Mouse (Mus musculus): ENCODE results near the gene Gpr119. TPM values are rescaled to one million over a fixed set of nuclear protein-coding genes. Genes with fewer than 3 reads are reported as not detected.

Gpr119 gene
- not detected for total RNA-seq (2021)
- long read RNA-seq, experiment 1: 0 reads
- long read RNA-seq, experiment 2: 0 reads

DNA sequence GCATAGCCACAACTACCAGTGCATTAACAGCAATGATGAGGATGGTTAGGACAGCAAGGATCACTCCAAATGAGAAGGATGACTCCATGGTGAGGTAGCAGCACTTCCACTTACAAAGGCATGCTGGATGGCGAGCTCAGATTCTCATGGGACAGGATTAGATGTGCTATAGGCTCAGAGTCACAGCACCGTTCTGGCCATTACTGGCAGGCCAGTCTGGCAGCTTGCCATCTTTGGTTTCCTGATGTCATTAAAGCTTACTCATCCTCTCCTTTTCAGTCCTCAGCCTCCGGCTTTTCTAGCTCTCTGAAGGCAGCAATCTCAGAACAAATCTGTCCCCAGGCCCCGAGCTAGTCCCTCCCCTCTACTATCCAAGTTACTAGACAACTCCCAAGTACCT lies at the start of gene Gpr119:
Gpr119 (minus strand) TSS at position 308 of the 400 bp plus-strand sequence.
- DNase-seq: peak; percentile 6

DNA sequence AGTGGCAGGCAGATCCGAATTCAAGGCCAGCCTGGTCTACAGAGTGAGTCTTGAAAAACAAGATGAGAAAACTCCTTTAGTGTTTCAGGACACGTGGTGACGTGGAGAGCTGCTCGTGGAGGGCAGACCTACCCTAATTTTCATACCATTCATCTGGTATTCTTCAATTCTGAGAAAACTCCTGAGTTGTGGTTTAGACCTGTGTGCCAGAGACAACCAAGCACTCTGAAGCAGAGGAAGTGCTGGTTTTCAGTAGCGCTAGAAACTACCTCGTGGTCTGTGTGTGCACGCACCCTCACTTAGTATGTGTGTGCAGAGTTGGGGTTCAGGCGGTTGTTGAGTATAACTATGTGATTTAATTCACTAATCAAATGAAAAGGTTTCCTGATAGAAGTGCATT lies 38.6 kb upstream of the Gpr119 start:
- DNase-seq: no peak

DNA sequence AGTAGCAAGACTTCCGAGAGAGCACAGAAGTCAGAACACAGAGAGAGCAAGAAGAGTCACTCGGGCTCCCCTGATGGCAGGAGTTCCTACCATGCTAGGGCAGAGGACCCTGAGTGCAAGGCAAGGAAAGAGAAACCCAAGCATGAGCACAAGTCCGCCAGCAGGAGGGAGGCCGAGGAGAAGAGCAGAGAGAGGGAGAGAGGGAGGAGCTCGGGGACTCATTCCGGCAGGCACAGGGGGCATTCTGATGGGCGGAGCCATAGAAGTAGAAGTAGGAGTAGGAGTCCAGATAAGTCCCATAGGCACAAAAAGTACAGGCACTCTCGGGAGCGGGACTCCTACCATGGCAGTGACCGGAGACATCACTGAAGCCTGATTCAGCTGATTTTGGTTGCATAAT lies 35.4 kb upstream of the Gpr119 start:
- no peak for DNase-seq

DNA sequence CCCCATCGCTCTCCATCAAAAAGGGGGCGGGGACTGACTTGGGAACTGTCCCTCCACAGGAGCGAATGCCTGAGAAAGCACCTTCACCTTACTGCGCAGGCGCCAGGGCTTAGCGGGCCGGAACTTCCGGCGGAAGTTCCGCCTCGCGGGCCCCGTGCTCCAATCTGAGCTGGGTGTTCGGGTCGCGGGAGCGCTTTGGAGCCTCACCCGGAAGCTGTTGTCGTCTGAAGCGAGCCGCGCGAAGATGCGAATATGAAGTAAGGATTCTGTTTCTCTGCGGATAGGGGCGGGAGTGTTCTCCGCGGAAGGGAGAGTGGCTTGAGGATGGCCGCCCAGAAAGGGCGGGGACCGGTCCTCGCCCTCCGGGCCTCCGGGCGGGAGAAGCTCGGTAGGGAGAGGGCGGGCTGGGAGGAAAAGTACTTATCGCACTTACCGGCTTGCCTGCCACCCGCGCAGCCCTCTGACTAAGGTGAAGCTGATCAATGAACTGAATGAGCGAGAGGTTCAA lies 20.6 kb upstream of the Gpr119 start, which contains the start of gene Rbmx2:
Rbmx2 (plus strand) TSS at position 141 of the 508 bp plus-strand sequence.
- DNase-seq: peak; percentile 87

DNA sequence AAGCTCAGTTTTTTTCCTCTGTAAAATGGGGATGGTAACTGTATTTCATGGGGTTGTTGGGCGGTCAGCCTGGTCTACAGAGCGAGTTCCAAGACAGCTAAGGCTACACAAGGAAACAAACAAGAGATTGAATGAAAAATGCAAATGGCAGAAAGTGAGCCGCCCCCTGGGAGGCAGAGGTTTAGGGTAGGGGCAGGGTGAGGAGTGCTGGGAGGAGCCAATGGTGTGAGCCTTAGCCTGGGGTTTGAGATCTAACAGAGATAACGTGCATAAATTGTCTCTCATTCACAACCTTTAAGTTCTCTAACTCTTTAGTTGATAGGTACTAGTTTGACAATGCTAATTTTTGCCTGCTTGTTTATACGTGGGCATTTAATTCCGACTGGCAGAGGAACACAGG lies 20.2 kb upstream of the Gpr119 start:
- DNase-seq: no peak

DNA sequence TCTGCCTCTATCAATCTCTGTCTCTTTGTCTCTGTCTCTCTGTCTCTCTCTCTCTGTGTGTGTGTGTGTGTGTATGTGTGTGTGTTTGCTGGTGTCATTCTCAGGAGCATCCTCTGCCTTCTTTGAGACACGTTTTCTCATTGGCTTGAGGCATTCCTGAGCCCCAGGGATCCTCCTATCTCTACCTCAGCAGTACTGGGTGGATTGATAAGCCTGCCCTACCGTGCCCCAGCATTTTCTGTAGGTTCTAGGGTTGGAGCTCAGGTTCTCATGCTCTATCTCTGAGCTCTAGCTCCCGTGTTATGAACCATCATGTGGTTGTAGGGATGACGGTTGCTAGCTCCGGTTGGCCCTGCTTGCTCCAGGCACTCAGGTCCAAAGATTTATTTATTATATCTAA lies 9.6 kb upstream of the Gpr119 start:
- no peak for DNase-seq

DNA sequence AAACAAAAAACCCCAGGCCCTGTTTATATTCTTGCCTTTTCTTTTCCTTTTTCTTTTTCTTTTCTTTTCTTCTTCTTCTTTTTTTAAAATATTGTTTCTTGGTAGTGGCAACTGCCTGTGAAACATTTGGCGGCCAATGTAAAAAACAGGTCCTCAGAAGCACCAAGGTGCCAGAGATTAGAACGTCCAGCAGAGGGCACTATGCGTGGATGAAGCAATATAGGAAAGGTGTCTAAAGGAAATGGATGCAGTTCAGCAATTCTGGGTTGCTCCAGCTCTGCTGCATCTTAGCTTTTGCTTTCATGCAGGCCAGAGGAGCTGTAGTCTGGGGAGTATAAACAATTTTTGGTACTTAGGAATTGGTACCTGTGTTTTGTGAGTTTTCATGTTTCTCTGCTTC lies 9.2 kb upstream of the Gpr119 start:
- peak; percentile 22 for DNase-seq

DNA sequence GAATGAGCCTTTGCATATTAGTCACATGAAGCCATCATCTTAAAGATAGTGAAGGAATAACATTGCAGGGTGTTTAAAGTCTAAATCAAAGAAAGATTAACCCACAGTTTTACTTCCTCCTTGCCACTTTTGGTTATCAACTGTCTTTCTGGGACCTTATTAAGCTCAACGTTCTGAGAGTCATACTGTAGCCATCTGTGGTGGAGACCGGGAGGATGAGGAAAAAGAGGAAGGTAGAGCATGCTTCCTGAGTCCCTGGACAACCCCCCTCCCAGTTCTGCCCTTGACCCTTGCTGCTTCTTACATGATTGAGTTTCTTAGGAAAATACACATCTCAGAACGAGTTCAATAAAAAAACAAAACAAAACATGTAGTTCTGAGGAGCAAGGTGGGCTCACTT lies 2.6 kb downstream of the Gpr119 start:
- no peak for DNase-seq

DNA sequence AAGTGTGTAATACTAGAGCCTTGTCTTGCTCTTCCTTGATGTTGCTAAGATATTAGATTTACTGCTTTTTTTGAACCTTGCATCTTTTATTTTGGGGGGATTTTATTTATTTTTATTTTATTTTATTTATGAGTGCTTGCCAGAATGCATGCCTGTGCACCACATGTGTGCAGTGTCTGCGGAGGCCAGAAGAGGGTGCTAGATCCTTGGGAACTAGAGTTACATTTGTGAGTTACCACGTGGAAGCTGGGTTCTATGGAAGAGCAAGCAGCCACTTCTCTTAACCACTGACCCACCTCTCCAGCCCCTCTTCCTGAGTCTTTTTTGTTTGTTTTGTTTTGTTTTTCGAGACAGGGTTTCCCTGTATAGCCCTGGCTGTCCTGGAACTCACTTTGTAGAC lies 4.7 kb downstream of the Gpr119 start:
- no peak for DNase-seq

DNA sequence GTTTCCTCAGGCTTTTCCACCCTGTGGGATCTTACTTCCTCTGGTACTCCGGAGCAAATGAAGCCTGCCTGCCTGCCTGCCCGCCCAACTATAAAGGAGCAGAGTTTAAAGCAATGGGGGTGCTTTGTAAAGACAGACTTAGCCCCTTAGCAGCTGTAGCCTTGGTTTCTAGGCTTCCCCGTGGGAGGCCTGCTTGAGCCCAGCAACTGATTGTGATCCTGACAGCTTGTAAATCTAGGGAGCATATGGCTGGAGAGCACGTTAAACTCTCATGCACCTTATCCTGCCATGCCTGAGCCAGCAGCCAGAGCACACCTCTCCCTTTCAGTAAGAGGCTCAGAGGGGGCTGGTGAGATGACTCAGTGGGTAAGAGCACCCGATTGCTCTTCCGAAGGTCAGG lies 7.5 kb downstream of the Gpr119 start:
- no peak for DNase-seq

DNA sequence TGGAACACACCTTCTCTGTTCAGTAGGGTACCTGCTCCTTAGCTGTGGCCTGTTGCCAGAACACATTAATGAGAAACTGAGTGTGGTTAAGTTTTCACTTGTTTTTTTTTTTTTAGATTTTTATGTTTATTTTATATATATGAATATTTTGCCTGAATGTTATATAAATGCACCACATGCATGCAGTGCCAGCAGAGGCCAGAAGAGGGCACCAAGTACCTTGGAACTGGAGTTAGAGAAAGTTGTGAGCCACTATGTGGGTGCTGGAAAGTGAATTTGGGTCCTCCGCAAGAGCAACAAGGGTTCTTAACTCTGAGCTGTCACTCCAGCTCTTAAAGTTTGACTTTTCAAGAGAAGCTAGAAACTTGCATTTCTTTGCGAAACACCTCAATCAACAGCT lies 30.2 kb downstream of the Gpr119 start:
- DNase-seq: peak; percentile 11

DNA sequence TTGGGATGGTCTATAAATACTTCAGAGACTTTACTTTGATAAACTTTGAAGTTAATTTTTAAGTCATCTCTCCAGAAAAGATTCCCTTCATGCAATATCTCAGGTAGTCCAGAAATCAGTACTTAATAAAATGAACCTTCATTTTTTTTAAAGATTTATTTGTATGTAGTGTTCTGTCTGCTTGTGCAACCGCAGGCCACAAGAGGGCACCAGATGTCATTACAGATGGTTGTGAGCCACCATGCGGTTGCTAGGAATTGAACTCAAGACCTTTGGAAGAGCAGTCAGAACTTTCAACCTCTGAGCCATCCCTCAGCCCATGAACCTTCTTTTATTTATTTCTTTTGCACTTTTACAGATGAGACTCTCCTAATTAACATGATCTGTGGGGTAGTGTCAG lies 37.2 kb downstream of the Gpr119 start:
- no peak for DNase-seq

DNA sequence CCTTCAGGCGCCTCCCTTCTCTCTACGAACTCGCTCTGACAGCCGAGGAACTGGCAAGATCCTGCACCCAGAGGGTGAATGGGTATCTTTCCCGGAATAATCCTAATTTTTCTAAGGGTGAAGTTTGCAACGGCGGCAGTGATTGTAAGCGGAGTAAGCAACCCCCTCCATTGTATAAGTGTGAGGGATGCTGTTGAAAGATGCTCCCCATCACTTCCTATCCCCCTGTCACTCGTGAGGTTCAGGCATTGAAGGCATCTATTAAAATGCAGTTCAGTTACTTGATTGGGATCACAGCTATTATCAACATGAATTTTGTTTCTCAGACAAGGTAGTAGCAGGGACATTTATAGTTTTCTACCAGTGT lies 50.2 kb downstream of the Gpr119 start:
- DNase-seq: no peak

DNA sequence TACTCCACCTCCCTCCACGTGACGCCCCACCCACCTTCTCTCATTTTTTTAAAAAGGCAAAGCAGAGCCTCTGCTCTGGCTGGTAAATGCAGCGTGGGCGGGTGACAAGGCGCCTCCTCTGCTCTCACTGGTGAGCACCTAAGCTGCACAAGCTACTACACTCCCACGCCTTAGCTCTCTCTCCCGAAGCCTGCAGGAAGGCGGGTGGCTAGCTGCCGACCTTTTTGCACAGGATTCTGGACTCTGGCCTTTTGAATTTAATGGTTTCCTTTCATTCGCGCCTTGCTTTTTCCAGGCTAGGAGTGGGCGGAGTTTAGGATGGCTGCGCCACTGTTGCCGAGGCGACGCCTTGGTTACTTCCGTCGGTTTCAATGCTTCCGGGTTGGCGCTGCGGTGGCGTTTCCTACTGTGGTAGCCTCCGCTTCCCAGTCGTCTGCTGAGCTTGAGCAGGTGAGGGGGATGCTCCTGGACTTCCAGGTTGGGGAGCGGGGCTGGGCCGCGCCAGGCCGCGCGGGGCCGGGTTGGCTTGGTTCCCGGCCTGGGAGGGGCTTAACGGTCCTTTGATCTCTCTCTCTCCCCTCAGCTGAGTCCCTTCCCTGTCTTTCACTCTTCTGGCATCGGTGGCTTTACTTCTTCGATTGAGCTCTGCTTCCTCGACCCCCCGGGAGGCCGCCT lies 50.8 kb downstream of the Gpr119 start, which contains the start of gene Slc25a14:
Slc25a14 (plus strand) TSS at position 35 of the 675 bp plus-strand sequence.
- DNase-seq: peak; percentile 59

DNA sequence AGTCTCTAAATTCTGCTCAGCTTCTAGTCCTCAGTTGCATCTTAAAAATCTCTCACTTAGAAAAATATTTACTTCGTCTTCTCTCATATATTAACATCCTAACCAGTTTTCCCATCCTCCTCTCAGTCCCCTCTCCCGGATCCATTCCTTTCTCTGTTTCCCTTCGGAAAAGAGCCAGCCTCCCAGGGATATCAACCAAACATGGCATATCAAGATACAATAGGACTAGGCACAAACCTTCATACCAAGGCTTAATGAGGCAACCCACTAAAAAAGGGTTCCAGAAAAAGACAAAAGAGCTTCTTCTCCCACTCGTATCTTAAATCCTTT lies 51.3 kb downstream of the Gpr119 start:
- no peak for DNase-seq

Small RNAs within 50 kb of the gene (microRNA-seq; reads per million reads assigned to microRNA genes)
- 0 reads per million in 2 experiments for gene Gm27828

Other genes starting within 250 kb of the Gpr119 start
- gene Elf4, start 211.3 kb downstream of the Gpr119 start, total RNA-seq (2021): 10 to 100 TPM in 1 of 2 experiments, 1 to 10 TPM in 1; 6.1 to 11.3 TPM
- gene Aifm1, start 160.9 kb downstream of the Gpr119 start, total RNA-seq (2021): 10 to 100 TPM; 41.8 to 46.2 TPM
- 1 to 10 TPM in 1 of 2 experiments, under 1 TPM in 1; 0.54 to 1.2 TPM for gene Rab33a, start 155.2 kb downstream of the Gpr119 start, total RNA-seq (2021)
- gene Zfp280c, start 80.0 kb downstream of the Gpr119 start, total RNA-seq (2021): 10 to 100 TPM in 1 of 2 experiments, 1 to 10 TPM in 1; 5.9 to 10.8 TPM
- gene Slc25a14, start 51.1 kb downstream of the Gpr119 start, total RNA-seq (2021): 1 to 10 TPM; 1.6 to 1.7 TPM
- gene Rbmx2, start 20.5 kb upstream of the Gpr119 start, total RNA-seq (2021): 1 to 10 TPM; 2.5 to 2.7 TPM
- under 1 TPM in 1 of 2 experiments, not detected in 1; 0.11 TPM for gene Gm595, start 203.2 kb upstream of the Gpr119 start, total RNA-seq (2021)